Mouse (Mus musculus) hindlimb bud, embryonic 11.5 days (tissue): Measurements from ENCODE around the gene Creb3l1.

Experiments
- DNase-seq: peaks from one replicate; pipeline ENCODE4 v3.0.0-alpha.2; 2012; ENCODE audit warnings: low read depth, low spot score; ENCODE audit errors: extremely low spot score

The Creb3l1 gene

GRCm38 (mm10) chr2:91948151-91948509 lies 76.2 kb downstream of the Creb3l1 start:
- no peak for DNase-seq

GRCm38 (mm10) chr2:91947397-91948150 lies 76.7 kb downstream of the Creb3l1 start:
- DNase-seq: no peak

GRCm38 (mm10) chr2:91946836-91947235 lies 77.5 kb downstream of the Creb3l1 start:
- DNase-seq: no peak

- no peak for DNase-seq
Observed at GRCm38 (mm10) chr2:91945483-91945882, 78.8 kb downstream of the Creb3l1 start, which contains the start of gene Gm9821. Gene Gm9821, plus strand, starts transcription at chr2:91945703.

- no peak for DNase-seq
Observed at GRCm38 (mm10) chr2:91944170-91944950, 79.9 kb downstream of the Creb3l1 start.

GRCm38 (mm10) chr2:91942356-91942755 lies 81.9 kb downstream of the Creb3l1 start:
- no peak for DNase-seq

- no peak for DNase-seq
Observed at GRCm38 (mm10) chr2:91939303-91939935, 84.9 kb downstream of the Creb3l1 start.

- DNase-seq: no peak
Observed at GRCm38 (mm10) chr2:91936154-91936553, 88.1 kb downstream of the Creb3l1 start.

GRCm38 (mm10) chr2:91934826-91935525 lies 89.3 kb downstream of the Creb3l1 start:
- no peak for DNase-seq

- DNase-seq: no peak
Observed at GRCm38 (mm10) chr2:91934016-91934415, 90.3 kb downstream of the Creb3l1 start.

GRCm38 (mm10) chr2:91933471-91933870 lies 90.8 kb downstream of the Creb3l1 start:
- DNase-seq: no peak

- no peak for DNase-seq
Observed at GRCm38 (mm10) chr2:91932737-91933350, 91.5 kb downstream of the Creb3l1 start.
